Mouse (Mus musculus): Measurements from ENCODE around the gene Lpar2. TPM values are rescaled to one million over a fixed set of nuclear protein-coding genes. Genes with fewer than 3 reads are reported as not detected.

Gene Lpar2
- total RNA-seq, 1 experiment from 2014 or later: 0.48 TPM

- no peak for ATAC-seq (replicated peaks; ENCODE audit: insufficient number of reproducible peaks, low FRiP score, low TSS enrichment, poor library complexity, severe bottlenecking)
These were observed 17.7 kb upstream of the Lpar2 start for GRCm38 (mm10) chr8:69804537-69804936.

- ATAC-seq (replicated peaks; ENCODE audit: insufficient number of reproducible peaks, low FRiP score, low TSS enrichment, poor library complexity, severe bottlenecking): no peak
These were observed 17.1 kb upstream of the Lpar2 start for GRCm38 (mm10) chr8:69805086-69805485.

- no peak for ATAC-seq (replicated peaks; ENCODE audit: insufficient number of reproducible peaks, low FRiP score, low TSS enrichment, poor library complexity, severe bottlenecking)
These were observed 16.7 kb upstream of the Lpar2 start for GRCm38 (mm10) chr8:69805491-69805890.

DNA sequence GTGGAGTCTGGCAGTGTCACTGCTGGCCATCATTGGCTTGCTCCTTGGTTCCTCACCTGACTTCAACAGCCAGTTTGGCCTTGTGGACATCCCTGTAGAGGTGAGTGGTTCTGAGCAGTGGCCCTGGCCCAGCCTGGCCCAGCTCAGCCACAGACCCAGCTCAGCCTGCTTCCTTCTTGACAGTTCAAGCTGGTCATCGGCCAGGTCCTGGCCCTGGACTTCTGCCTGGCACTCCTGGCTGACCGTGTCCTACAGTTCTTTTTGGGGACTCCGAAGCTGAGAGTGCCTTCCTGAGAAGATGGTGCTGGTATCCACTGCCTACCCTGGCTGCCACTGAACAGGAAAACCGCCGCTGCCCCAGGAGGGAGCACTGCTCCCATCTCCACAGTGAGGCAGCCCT, 15.0 kb upstream of the Lpar2 start:
- no peak for ATAC-seq (replicated peaks; ENCODE audit: insufficient number of reproducible peaks, low FRiP score, low TSS enrichment, poor library complexity, severe bottlenecking)

DNA sequence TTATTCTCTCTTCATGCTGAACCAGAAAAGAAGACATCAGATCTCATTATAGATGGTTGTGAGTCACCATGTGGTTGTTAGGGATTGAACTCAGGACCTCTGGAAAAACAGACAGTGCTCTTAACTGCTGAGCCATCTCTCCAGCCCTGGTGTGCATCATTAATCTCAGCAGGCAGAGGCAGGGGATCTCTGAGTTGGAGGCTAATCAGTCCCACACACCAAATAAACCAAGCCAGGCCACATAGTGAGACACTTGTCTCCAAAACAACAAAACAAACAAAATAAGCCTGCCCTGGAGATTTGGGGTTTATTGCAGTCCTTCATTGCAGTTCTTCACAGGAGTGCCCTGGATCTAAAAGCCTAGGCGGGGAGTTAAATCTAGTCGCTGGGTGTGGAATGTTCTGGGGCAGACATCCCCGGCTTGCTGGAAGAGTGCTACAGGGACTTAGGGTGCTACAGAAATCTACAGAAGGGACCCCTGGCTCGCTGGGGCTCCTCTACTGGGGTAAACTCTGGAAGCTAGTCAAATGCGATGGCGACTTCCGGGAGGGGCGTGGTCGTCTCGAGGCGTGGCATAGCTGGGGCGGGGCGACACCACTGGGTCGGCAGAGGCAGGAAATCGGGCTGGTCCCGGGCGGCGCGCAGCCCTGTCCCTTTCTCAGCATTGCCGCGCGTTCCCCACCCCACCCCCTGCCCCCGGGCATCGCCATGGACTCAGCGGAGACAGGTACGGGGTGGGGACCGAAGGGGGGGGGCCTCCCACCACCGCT, 13.9 kb upstream of the Lpar2 start, which contains the start of gene Gmip:
Gmip (plus strand) TSS at position 586 of the 770 bp plus-strand sequence.
- ATAC-seq (replicated peaks; ENCODE audit: insufficient number of reproducible peaks, low FRiP score, low TSS enrichment, poor library complexity, severe bottlenecking): peak; percentile 83

GRCm38 (mm10) chr8:69808864-69809403, 13.3 kb upstream of the Lpar2 start:
- ATAC-seq (replicated peaks; ENCODE audit: insufficient number of reproducible peaks, low FRiP score, low TSS enrichment, poor library complexity, severe bottlenecking): peak; percentile 60

DNA sequence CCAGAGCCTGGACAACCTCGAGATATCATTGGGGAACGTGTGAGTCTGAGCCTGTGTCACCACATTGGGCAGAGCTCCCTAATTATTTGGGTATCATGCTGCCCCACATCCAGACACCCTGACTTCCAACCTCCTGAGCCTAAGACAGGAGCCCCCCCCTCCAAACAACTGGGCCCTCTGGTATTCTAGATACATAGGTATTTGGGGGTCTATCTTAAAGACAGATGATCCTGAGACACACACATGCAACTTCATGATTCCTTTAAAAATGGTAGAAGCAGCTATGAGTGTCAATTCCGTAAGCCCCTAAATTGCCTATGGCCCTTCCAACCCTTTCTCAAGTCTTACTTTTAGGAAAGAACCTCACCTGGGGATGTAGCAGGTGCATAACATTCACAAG, 12.4 kb upstream of the Lpar2 start:
- ATAC-seq (replicated peaks; ENCODE audit: insufficient number of reproducible peaks, low FRiP score, low TSS enrichment, poor library complexity, severe bottlenecking): no peak

DNA sequence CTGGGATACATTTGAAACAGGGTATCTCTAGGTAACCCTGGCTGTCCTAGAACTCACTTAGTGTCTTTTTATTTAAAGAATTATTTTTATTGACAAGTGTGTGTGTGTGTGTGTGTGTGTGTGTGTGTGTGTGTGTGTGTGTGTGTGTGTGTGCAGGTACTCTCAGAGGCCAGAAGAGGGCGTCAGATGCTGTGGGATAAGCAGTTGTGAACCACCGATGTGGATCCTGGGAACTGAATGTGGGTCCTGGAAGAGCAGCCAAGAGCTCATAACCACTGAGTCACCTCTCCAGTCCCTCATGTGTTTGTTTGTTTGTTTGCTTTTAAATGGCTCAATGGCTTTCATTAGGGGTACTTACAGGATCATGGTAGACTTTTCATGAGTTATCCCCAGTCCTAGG, 7.3 kb upstream of the Lpar2 start:
- ATAC-seq (replicated peaks; ENCODE audit: insufficient number of reproducible peaks, low FRiP score, low TSS enrichment, poor library complexity, severe bottlenecking): no peak

GRCm38 (mm10) chr8:69815396-69815795, 6.8 kb upstream of the Lpar2 start:
- no peak for ATAC-seq (replicated peaks; ENCODE audit: insufficient number of reproducible peaks, low FRiP score, low TSS enrichment, poor library complexity, severe bottlenecking)

GRCm38 (mm10) chr8:69820466-69820865, 1.8 kb upstream of the Lpar2 start:
- ATAC-seq (replicated peaks; ENCODE audit: insufficient number of reproducible peaks, low FRiP score, low TSS enrichment, poor library complexity, severe bottlenecking): no peak

DNA sequence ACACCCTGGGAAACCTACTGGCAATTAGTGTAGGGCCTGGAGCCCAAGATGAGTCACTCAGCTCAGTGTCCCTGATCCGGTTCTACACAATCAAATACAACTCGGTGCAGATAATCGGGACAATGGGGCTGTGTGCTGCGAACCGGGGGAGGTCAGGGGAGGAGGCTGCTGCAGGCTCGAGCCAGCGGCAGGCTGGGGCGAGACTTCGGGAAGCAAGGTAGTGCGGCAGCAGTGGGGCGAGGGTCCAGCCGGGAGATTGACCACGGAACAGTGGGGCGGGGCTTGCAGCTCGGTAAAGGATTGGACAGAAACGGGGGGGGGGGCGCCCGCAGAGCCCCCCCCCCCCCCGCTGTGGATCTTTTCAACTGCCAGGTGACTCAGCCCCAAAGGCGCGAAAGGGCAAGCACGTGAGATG, 251 bp upstream of the Lpar2 start:
- ATAC-seq (replicated peaks; ENCODE audit: insufficient number of reproducible peaks, low FRiP score, low TSS enrichment, poor library complexity, severe bottlenecking): no peak

- ATAC-seq (replicated peaks; ENCODE audit: insufficient number of reproducible peaks, low FRiP score, low TSS enrichment, poor library complexity, severe bottlenecking): no peak
These were observed 4.1 kb downstream of the Lpar2 start for GRCm38 (mm10) chr8:69826371-69826770.

- peak; percentile 93 for ATAC-seq (replicated peaks; ENCODE audit: insufficient number of reproducible peaks, low FRiP score, low TSS enrichment, poor library complexity, severe bottlenecking)
These were observed 10.1 kb downstream of the Lpar2 start, which contains the start of gene Pbx4 for GRCm38 (mm10) chr8:69832298-69832853. Gene Pbx4, plus strand, starts transcription at chr8:69832491.

- no peak for ATAC-seq (replicated peaks; ENCODE audit: insufficient number of reproducible peaks, low FRiP score, low TSS enrichment, poor library complexity, severe bottlenecking)
These were observed 14.9 kb downstream of the Lpar2 start for GRCm38 (mm10) chr8:69837057-69837682.

GRCm38 (mm10) chr8:69847167-69848065, 25.2 kb downstream of the Lpar2 start:
- ATAC-seq (replicated peaks; ENCODE audit: insufficient number of reproducible peaks, low FRiP score, low TSS enrichment, poor library complexity, severe bottlenecking): no peak

- no peak for ATAC-seq (replicated peaks; ENCODE audit: insufficient number of reproducible peaks, low FRiP score, low TSS enrichment, poor library complexity, severe bottlenecking)
These were observed 26.7 kb downstream of the Lpar2 start for GRCm38 (mm10) chr8:69848951-69849350.

- ATAC-seq (replicated peaks; ENCODE audit: insufficient number of reproducible peaks, low FRiP score, low TSS enrichment, poor library complexity, severe bottlenecking): no peak; the same call in 1 of the 2 replicates
These were observed 27.7 kb downstream of the Lpar2 start for GRCm38 (mm10) chr8:69849899-69850298.

DNA sequence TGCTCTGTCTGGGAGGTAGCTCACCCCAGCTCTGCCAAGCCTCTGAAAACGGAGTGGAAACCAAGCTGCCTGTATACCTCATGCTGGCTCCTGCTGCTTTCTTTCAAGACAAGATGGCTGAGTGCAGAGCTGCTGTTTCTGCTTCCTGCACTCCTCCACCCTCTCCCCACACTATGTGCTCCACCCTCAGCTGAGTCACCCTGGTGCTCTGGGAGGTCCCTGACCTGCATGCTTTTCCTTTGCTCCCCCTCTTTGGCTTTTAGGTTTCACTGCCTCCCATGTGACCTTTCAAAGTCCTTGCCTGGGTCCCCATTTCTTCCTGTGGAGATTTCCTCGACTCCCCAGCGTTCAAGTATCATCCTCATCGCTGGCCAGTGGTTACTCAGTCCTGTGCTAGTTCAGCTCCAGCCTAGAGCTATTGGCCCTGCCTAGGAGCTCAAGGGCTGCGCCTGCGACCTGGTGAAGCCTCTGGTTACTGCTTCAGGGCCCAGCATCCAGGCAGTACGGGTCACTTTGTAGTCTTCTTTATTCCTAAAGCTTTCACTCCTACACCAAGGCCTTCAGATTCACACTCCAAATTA, 28.8 kb downstream of the Lpar2 start:
- ATAC-seq (replicated peaks; ENCODE audit: insufficient number of reproducible peaks, low FRiP score, low TSS enrichment, poor library complexity, severe bottlenecking): no peak
